ENCODE assay signal across 9 mouse cellular contexts in genomic region chr6:73254307-73255228, GRCm38 (mm10). TPM values are rescaled to one million over a fixed set of nuclear protein-coding genes. Genes with fewer than 3 reads are reported as not detected.
DNase-seq lines count a peak whose midpoint lies in the region; ATAC-seq and TF ChIP-seq lines count a peak whose summit lies in the region.
"Had no signal": no experiment of that assay in that cellular context is flagged by ENCODE, and none has a peak within 500 bp of the region (broad histone marks: within the 10 kb centered on the region; RNA-seq: fewer than 3 reads in every experiment).

No protein-coding gene starts in this region.

- peaks cover 22% of the 10 kb centered on the region for H3K4me1 ChIP-seq in neural tube, embryonic 13.5 days (replicated peaks)
- peaks cover 9% of the 10 kb centered on the region for H3K4me1 ChIP-seq in midbrain, embryonic 15.5 days

- ATAC-seq in neural tube, embryonic 13.5 days (ENCODE audit: low read depth), result 0 out of 2 replicates have a peak, but pooled peaks have one; percentile 13
- peak; percentile 82 to 89 for ATAC-seq in hematopoietic stem cell, adult 5-6 weeks (replicated peaks in 1 of 2; ENCODE audit: insufficient read depth in 1 of 2, low FRiP score in 2 of 2, low TSS enrichment in 1 of 2, low read depth in 1 of 2, poor library complexity in 2 of 2, severe bottlenecking in 2 of 2)
- no peak for ATAC-seq in midbrain, embryonic 15.5 days (replicated peaks)

- H3K27me3 ChIP-seq in neural tube, embryonic 13.5 days, result no peaks in the 10 kb centered on the region
- H3K27me3 ChIP-seq in midbrain, embryonic 15.5 days (replicated peaks), result no peaks in the 10 kb centered on the region
- H3K27me3 ChIP-seq: hindbrain, embryonic 15.5 days had no signal

- peaks cover 30% of the 10 kb centered on the region for H3K36me3 ChIP-seq in neural tube, embryonic 13.5 days
- H3K36me3 ChIP-seq in midbrain, embryonic 15.5 days (replicated peaks), result 0 out of 2 replicates have a peak, but pooled peaks cover 2% of the 10 kb centered on the region

- TF ChIP-seq CTCF in gastrocnemius, adult 2 months (IDR thresholded peaks at IDR 0.05), result no peak

- peak overlapping the region; percentile 29 for H3K4me3 ChIP-seq in gastrocnemius, adult 2 months
- H3K4me3 ChIP-seq in neural tube, embryonic 13.5 days, result no peak overlapping the region
- H3K4me3 ChIP-seq in midbrain, embryonic 15.5 days, result no peak overlapping the region
- H3K4me3 ChIP-seq: hindbrain, embryonic 15.5 days had no signal

- peak overlapping the region; percentile 85 for H3K27ac ChIP-seq in gastrocnemius, adult 2 months
- H3K27ac ChIP-seq in neural tube, embryonic 13.5 days (replicated peaks), result no peak overlapping the region
- H3K27ac ChIP-seq in midbrain, embryonic 15.5 days, result no peak overlapping the region
- H3K27ac ChIP-seq: hindbrain, embryonic 15.5 days had no signal

- no peak overlapping the region for H3K4me2 ChIP-seq in neural tube, embryonic 13.5 days
- H3K4me2 ChIP-seq in midbrain, embryonic 15.5 days, result no peak overlapping the region
- H3K4me2 ChIP-seq: hindbrain, embryonic 15.5 days had no signal

- WGBS in neural tube, embryonic 13.5 days, result 80% methylated on average over 9 of the region's 9 CpGs
- WGBS in midbrain, embryonic 15.5 days, result 88% methylated on average over 9 of the region's 9 CpGs

- H3K9me3 ChIP-seq in neural tube, embryonic 13.5 days, result no peaks in the 10 kb centered on the region
- no peaks in the 10 kb centered on the region for H3K9me3 ChIP-seq in midbrain, embryonic 15.5 days
- H3K9me3 ChIP-seq: hindbrain, embryonic 15.5 days had no signal

- intact Hi-C loops in gastrocnemius, adult 2 months (cut with DNase I), result no loop called here
- intact Hi-C loops in gastrocnemius, postnatal 36 days (cut with DNase I), result no loop called here

- peak; percentile 61 for DNase-seq in gastrocnemius, adult 2 months
- DNase-seq in gastrocnemius, postnatal 36 days, result no peak
- no peak for DNase-seq in neural tube, embryonic 10.5 days (ENCODE audit: extremely low spot score, low spot score)
- peak; percentile 14 for DNase-seq in thymus, postnatal 14 days
- no peak for DNase-seq in layer of hippocampus, postnatal 10 days (ENCODE audit: low spot score in 2 of 2)

- no peak overlapping the region for H3K9ac ChIP-seq in neural tube, embryonic 13.5 days
- H3K9ac ChIP-seq in midbrain, embryonic 15.5 days, result no peak overlapping the region
- H3K9ac ChIP-seq: hindbrain, embryonic 15.5 days had no signal

RNA-seq across cellular contexts. Expression of gene Suclg1, which starts 6.4 kb away (rescaled TPM):
- 100 to 1,000 TPM; 284 to 376 TPM for total RNA-seq in gastrocnemius, adult 2 months (2021)
- total RNA-seq in gastrocnemius, postnatal 36 days (2021), result 100 to 1,000 TPM; 325 to 363 TPM
- polyA plus RNA-seq in neural tube, embryonic 13.5 days (2015; fragmentation: Nextera tagmentation; extraction: Ambion mirVana), result 123 and 132 TPM in 2 replicates
- 87.5 and 107 TPM in 2 replicates for total RNA-seq in hematopoietic stem cell, adult 5-6 weeks (2017)
- total RNA-seq in layer of hippocampus, postnatal 10 days (2021), result 100 to 1,000 TPM; 109 to 114 TPM
- 125 and 131 TPM in 2 replicates for polyA plus RNA-seq in midbrain, embryonic 15.5 days (2015; fragmentation: Nextera tagmentation; extraction: Ambion mirVana)

RNA-seq across cellular contexts. Expression of gene Dnah6, which starts 33.1 kb away (rescaled TPM):
- total RNA-seq in gastrocnemius, adult 2 months (2021), result under 1 TPM; 0.03 TPM
- total RNA-seq in gastrocnemius, postnatal 36 days (2021), result not detected
- polyA plus RNA-seq in neural tube, embryonic 13.5 days (2015; fragmentation: Nextera tagmentation; extraction: Ambion mirVana), result 0.08 TPM in 2 replicates
- total RNA-seq in hematopoietic stem cell, adult 5-6 weeks (2017), result under 0.01 and 0.19 TPM in 2 replicates
- 1 to 10 TPM; 1.8 to 2.4 TPM for total RNA-seq in layer of hippocampus, postnatal 10 days (2021)
- 0.28 and 0.31 TPM in 2 replicates for polyA plus RNA-seq in midbrain, embryonic 15.5 days (2015; fragmentation: Nextera tagmentation; extraction: Ambion mirVana)

Comparison
In these comparisons a context has a peak if more than half of its experiments do, and no peak if none do; other contexts are left out.
1. DNase-seq: peak in gastrocnemius, adult 2 months (single experiment) and thymus, postnatal 14 days (single experiment); none in gastrocnemius, postnatal 36 days (0 of 2), neural tube, embryonic 10.5 days (single experiment) and layer of hippocampus, postnatal 10 days (0 of 2).